Mouse (Mus musculus) gastrocnemius, postnatal 4 days (tissue): ENCODE measurements at regions not wholly inside any gene's neighbourhood (a gene's known extent, or its start where the extent isn't known, plus 50 kb on each side); places are given as distances from the start of the nearest gene placed in this dataset.
A peak's percentile ranks its signal among the peaks of the same experiment; 100 is the strongest.

Source experiments
- DNase-seq, 2 experiments: peaks; one replicate each; pipeline ENCODE4 v3.0.0; 2021 to 2022; ENCODE audit warnings: low spot score in 2 of 2, mixed read lengths in 2 of 2

DNA sequence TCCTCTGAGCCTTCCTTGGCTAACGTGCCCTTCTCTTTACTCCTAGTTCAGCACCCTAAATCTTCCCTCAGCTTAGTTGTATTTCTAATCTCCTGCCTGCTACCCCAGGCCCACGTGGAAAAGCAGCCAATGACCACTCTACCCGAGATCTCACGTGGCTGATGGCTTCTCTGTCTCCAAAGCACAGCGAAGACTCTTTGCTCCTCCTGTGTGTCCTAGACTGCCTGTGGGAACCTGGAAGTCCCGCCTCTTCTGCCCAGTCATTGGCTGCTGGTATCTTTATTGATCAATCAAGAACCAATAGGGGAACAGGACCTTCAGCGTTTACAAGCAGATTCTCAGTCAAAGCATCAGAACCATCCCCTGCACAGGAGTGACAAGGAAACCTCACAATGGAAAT is 54.8 kb downstream of the Gm19935 start:
- no peak for DNase-seq

DNA sequence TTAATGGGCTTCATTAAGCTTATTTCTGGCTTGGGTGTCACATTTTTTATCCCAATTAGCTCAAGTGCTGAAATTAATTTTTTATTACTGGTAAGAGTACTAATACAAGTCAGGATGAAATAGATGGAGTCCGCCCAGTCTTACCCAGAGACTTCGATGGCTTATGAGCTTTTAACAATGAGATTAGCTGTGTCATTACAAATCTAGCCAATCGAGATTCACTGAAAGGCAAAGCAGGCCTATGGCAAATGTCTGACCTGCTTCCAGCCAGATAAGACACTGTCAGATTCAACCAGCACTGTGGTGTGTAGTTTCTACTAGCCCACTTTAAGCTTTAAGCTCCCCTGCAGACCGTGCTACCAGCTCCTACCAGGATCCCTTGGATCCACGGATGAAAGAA is 55.2 kb downstream of the Gm19935 start:
- no peak for DNase-seq

DNA sequence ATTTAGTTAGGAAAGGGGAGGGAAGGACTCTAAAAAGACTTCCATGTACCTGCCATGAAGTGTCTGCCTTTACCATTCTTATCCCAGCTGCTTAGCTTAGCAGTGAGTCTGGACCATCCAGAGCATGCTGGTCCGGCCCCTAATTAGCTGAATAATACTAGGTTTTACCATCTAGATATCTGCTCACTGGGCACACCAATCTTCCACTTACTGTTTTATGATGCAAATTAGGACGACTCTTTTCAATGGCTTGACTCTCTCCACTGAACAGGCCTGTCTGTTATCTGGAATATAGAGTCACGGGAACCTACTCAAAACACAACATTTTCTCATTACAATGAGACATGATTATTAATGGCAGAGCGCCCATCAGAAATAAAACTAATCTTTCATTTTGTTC is 55.7 kb downstream of the Gm19935 start:
- DNase-seq, result no peak

DNA sequence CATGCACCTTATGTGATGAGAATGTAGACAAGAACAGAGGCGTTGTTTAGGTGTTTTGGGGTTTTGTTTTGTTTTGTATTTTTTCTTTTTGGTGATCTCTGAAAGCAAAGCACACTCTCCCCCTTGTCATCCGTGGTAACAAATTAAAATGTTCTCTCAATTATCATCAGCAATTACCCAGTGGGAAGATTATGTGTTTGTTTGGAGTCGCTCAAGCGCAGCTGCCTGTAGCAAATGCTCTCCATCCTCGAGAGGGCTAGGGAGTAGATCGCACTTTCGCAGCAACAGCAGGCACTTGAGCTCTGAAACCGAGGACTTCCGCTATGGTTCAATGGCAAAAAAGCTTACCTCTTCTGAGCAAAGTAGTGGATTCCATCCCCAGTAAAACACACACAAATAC is 57.7 kb downstream of the Gm19935 start:
- DNase-seq, result no peak

DNA sequence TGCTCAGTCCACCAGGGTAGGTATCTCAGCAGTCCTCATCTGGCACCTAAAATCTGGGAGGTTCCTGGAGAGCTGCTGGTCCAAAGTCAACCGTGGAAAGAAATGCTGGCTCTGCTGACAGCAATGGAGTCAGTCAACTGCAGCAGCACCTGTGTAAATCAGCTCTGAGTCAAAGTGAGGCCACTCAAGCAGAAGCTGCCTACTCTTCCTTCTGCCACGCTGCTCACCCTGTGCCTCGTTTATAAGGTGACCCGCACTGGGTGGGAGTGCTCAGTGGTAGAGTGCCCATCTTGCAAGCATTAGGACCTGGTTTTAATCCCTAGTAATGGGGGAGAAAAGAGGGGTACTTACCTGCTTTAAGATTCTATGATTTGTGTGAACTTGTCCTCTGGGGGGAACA is 62.2 kb downstream of the Gm19935 start:
- DNase-seq, result no peak

DNA sequence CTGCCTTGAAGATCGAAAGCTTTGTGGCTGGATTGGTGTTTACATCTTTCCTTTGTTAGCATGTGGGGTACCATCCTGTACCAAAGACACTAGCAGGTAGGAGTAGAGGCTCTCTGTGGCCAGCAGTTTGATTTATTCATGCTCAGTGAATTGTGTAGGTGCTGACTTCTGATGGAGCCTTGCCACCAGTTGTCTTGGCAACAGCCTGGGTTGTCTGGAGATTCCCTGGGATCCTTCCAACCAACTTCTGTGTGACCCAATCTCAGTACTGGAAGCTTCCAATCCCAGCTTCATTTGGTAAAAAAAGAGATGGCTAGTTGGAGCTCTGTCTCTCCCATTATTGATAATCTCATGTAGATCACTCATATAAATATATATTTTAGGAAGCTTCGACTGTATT is 73.6 kb downstream of the Gm19935 start:
- no peak for DNase-seq

DNA sequence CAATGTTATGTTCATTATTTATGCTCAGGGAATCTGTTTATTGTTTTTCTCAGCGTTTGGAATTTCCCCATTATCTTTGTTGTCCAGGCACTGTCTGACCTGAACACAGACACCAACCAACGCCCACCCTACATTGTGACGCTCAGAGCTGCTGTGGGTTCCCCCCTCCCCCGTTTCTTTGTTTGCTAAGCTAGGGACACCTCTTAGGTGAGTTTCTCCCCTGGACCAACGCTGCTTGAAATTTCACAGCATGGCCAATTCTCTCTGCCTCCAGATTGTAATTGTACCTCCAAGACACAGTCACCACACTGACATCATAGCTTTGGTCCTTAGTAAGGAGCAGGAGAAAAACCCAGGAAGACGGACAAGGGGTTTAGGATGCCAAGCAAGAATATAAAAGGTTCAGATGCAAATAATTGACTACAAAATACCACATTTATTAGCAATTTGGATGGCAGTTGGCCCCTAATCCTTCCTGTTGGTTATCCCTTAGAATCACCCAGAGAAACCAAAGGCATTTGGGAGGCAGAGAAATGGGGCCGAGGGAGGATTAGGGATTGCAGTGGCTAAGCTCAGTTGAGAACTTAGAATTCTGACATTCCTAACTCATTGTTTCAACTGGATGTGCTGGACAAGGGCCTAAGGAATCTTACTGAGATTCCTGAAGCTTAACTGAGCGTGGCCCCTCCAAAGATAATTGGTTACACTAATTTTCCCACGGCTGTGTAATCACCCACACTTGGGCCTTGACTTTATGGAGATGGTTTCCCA is 76.0 kb downstream of the Gm19935 start:
- DNase-seq, result no peak

DNA sequence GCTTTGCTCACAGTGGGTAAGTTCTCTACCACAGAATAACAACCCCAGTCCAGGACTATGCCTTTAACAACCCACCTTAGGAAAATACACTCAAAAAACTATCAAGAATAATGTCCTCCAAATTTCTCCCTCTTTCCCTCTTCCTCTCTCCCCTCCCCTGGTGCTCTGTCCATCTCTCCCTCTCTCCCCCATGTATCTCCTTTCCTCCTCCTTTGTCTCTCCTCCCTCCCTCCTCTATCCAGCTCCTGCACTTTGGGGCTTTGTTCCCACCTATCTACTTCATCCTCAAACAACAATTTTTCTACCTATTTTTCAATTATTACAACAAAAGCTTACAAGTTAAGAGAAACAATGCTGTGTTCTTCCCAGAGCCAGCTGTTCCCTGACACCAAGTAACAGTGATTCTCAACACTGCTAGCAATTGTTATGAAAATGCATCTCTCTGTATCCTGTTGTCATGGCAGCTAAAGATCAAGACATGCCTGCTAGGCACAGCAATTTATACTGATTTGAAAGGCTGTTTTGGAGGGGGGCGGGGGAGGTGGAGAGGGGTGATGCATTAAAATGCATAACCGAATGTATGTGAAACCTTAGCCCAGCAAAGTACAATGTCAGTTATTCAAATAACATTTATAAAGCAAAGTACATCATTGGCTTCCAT is 76.8 kb downstream of the Gm19935 start:
- DNase-seq, result no peak

DNA sequence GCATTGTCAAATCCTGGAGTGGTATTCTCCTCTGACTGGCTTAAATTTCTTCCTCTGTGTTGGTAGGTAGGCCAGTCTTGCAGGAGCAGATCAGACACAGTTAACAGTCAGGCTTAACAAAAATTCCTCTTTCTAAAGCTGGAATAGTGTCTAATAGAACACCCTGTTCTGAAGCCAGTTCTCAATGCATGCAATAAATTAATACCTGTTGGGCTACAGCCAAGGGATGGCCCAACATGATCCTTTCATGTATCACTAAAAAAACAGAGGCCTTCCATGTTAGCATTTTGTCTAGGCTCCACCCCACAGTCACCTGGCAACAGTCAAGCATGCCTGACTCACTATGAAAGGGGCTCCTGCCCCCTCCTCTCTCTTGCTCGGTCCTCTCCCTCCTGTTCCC is 89.2 kb downstream of the Gm19935 start:
- no peak for DNase-seq

DNA sequence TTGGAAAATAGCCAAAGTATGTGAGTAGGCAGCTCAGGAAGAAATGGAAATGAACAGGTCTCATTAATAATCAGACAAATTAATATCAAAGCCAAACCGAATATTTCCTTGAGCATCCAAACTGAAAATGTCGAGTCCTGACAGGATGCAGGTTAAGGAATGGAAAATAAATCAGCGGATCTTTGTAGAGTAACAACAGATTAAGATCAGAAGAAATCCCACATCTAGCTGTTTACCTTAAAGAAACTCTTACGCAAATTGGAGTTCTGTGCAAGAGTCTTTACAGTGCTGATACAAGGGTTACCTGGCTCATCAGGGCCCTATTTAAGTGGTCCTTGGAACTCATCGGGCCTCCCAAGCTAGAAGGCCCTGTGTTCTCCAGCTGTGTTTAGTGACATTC is 92.0 kb downstream of the Gm19935 start:
- DNase-seq, result no peak

DNA sequence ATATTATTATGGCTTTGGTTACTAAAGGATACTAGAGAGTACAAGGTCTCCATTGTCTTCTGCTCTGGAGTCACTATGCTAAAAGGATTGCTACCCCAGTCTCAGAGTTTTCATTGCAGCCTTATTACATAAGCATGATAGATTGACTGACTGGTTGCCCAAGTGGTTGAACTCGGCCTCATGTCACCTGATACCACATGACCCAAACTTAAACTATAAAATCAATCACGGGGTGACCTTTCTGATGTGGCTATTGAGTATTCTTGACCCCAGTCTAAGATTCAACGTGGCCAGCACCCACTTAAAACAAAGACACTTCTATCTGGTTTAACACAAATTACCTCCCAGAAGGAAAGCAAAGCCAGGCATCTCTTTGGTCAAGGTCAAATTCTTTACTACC is 100.8 kb downstream of the Gm19935 start:
- DNase-seq, result no peak

DNA sequence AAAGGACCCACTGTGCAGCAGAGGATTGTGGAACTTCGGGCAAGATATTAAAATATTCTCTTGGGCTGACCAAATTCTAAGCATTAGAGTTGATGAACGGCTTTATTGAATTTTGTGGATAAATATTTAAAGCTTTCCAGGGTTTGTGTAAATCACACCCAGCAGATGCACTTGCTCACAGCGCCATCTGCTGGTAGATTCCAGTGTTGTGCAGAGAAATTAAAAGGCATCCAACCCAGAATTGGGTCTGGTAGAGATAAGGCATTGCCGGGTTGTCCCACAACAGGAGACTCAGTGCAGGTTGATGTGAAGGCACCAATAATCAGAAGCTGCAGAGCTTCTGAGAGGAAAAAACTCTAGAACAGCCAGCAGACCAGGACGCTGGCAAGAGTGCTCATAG is 108.7 kb downstream of the Gm19935 start:
- DNase-seq, result peak in 1 of 2 experiments; percentile 32

DNA sequence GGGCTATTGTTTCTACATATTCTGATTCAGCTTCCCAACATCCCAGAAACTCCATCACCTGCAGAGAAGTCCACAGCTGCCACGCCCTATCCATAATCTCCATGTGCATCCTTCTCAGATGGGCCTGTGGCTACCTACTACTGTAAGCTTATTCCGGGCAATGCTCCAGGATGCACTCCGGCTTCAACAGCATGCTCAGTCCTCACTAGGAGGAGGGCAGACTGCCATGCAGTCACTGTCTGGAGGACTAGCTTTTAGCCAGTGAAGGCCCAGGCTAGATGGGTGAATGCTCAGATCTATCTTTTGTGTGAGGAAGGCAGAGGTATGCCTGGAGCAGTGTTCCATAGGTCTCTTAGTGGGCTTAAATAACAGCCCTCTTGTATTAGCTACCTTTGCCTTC is 124.7 kb downstream of the Gm19935 start:
- no peak for DNase-seq

DNA sequence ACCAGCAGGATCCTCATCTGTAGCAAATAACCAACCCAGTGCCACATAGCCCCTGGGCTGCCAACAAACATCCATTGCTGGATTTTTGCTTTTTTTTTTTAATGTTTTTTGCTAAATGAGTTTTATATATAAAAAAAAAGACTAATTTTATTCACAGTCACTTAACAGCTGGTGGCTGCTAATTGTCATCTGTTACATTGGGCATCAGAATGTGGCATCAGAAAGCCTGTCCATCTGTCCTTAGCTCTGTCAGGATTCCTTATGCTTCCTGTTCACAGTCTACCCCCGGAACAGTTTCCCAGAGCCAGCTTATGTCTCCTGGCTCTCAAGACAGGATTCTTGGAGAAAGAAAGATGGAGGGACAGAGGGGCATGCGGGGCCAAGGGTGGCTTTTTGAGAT is 132.1 kb downstream of the Gm19935 start:
- no peak for DNase-seq

DNA sequence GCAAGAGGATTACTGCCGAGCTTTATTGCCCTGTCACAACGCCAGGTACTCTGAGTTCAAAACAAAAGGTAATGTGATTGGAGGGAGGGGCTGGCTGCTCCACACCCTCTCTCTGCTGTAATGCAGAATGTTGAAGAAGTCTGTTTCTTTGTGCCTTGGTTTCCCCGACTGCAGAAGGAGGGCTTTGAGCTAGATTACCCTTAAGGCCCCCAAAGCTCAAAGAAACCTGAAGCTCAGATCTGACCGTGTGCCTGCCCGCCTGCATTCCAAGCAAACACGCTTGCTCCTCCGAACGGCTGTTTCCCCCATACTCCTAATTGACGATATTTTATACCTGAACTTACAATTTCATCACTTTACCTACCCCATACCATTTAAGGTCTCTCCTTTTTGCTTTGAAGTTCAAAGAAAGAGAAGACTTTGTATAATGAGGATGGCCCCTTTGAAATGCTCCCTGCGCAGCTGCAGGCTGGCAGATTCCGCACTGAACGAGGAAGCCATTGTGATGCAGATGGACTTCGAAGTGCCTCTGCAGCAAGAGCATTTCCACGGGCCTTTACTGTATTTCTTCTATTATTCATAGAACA is 146.6 kb downstream of the Gm19935 start:
- DNase-seq, result no peak

DNA sequence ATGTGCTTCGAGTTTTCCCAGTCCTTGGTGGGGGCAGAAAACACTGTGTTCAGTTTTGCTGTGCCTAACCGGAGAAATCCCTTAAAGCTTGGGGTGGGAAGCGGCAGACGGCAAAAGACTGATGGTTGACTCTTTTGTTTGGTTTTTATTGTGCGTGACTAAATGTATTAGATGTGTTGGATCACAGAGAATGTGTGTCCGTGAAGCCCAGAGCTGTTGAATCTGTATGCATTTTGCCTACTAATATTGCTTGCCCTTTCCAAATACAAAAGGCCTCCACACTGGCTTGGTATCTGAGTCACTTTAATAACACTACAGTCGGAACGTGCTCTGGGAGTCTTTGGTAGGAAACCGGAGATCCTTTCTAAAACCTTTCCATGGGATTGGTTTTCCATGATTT is 147.8 kb downstream of the Gm19935 start:
- DNase-seq, result no peak

DNA sequence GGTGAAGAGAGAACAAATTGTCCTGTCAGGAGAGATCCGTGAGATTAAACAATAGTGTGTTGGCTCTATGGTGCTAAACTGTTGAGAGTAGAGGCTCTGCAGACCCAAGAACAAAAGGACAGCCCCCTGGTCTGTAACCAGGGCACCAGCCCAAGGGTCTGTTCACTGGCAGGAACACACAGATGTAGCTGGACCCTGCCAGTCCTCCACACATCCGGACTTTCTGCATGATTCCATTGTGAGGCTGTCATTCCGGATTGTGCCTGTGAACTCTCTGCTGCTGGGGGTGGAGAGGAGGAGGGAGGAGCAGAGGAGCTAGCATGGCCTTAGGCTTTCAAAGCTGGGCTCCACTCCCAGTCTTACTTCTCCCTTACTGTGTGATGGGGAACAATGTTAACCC is 158.1 kb downstream of the Gm19935 start:
- no peak for DNase-seq

DNA sequence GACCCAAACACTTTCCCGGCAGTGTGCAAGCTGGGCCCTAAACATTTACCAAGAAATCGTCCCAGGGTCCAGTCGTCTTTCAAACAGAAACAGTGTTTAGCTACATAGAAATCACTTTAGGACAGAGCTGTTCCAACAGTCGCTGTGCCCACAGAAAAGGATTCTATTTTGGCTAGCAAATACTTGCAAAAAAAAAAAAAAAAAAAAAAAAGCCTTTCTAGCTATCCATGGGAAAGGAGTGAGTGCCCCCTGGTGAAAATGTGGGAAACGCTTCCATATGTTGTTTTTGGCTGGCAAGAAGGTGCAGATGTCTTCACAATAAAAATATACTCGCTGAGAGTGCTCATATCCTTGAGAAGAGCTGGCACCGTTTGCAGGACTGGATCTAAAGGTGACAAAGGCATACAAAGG is 159.5 kb downstream of the Gm19935 start:
- DNase-seq, result peak in 1 of 2 experiments; percentile 27

DNA sequence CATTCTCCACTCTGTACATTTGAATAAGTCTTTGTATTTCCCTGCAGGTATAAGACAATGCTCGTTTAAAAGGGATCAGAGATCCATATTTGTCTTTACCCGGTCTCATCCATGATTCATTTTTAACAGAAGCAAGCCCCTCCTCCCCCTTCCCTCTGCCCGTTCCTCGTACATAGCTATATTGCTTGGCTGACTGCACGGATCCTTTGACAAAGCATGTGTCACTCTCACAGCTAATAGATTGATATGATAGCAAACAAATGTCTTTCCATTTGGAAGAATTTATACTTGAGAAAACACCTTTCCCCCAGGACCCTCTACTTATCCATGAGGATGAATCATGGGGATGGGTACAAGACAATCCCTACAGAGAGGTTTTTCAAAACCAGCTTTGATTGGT is 160.1 kb downstream of the Gm19935 start:
- DNase-seq, result no peak

DNA sequence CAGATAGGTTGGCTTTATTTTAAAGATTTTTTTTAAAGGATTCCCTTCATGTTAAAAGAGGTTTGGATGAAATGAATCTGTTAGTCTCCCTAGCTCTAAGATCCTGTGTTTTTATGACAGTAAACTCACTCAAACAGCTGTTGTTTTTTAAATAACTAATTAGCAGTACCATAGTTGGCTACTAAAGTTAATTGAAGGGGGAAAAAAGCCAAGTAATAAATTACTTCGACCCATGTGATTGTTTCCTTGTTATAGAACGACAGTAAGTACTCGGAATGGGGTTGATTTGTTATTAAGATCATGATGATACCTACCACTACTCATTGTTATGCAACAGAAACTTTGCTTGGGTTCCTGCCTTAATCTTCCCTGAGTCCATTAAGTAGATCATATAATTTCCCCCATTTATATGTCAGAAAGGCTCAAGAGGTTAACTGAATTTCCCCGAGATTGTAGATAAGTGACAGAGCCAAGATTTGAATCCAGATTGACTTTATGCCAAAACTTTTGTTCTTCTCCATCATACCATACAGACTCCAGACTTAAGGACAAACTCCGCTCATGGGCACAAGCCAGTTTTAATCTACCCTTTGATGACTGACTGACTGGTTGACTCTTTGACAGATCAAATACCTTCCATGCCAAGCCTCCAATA is 160.6 kb downstream of the Gm19935 start:
- DNase-seq, result no peak

DNA sequence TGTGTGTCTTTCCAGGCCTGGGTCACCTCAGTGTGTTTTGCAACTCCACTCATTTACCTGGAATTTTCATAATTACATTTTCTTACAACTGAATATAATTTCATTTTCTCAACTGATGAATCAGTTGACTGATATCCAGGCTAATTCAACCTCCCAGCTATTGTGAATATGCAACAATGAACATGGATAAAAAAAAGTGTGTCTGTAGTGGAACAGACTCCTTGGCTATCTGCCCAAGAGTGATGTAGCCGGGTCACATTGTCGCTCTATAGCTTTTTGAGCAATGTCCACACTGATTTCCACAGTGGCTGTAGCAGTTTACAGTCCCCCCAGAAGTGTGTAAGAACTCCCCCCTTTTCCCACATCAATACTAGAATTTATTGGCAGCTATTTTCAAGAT is 162.4 kb downstream of the Gm19935 start:
- no peak for DNase-seq

DNA sequence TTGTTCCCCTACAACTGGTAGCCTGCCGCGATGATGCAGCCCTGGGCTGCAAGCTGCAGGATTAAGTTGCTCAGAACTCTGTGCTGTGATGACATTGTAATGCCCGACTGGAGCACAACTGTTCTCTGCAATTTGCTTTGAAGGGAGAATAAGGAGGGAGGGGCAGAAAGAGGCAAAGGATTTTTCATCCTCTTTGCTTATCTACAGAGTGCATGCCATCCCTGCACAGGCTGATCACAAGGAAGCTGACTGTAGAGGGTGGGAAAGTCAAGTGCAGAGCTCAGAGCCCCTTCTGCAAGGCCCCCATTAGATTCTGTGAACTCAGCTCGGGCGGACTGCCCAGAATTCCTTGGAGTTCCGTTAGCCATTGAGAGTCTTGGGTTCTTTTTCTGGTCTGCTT is 174.8 kb downstream of the Gm19935 start:
- peak in 1 of 2 experiments; percentile 10 for DNase-seq
